Mouse (Mus musculus) gastrocnemius, adult 8-10 months (tissue): ENCODE measurements around the gene Rccd1. TPM values are rescaled to one million over a fixed set of nuclear protein-coding genes. Genes with fewer than 3 reads are reported as not detected.

ENCODE experiments used
- DNase-seq, 2 experiments: peaks; one replicate each; pipeline ENCODE4 v3.0.0; 2022; ENCODE audit warnings: low spot score in 2 of 2
- total RNA-seq, 4 experiments: library from RNA; stranded (reverse); gene quantifications; 2 replicates each; pipeline ENCODE4 v1.2.4; 2022

The Rccd1 gene
- total RNA-seq, 4 experiments from 2014 or later = 5.6 to 7.7 (median 6.5) TPM

- no peak for DNase-seq
Observed at GRCm38 (mm10) chr7:80301522-80301921, 22.7 kb downstream of the Rccd1 start.

- DNase-seq = no peak
Observed at GRCm38 (mm10) chr7:80299568-80299967, 24.7 kb downstream of the Rccd1 start.

GRCm38 (mm10) chr7:80298754-80299153 lies 25.5 kb downstream of the Rccd1 start:
- DNase-seq = no peak

GRCm38 (mm10) chr7:80297041-80297440 lies 27.2 kb downstream of the Rccd1 start:
- no peak for DNase-seq

GRCm38 (mm10) chr7:80296462-80296861 lies 27.8 kb downstream of the Rccd1 start:
- no peak for DNase-seq

- DNase-seq = no peak
Observed at GRCm38 (mm10) chr7:80294764-80295648, 29.2 kb downstream of the Rccd1 start.

- peak; percentile 96 to 97 for DNase-seq
Observed at GRCm38 (mm10) chr7:80294062-80294763, 30.0 kb downstream of the Rccd1 start, which contains the start of gene Prc1. TSS of gene Prc1 (plus strand) at chr7:80294450.

GRCm38 (mm10) chr7:80287736-80288135 lies 36.5 kb downstream of the Rccd1 start:
- no peak for DNase-seq

- DNase-seq = no peak
Observed at GRCm38 (mm10) chr7:80285725-80286124, 38.5 kb downstream of the Rccd1 start.

- no peak for DNase-seq
Observed at GRCm38 (mm10) chr7:80284391-80284790, 39.9 kb downstream of the Rccd1 start.

GRCm38 (mm10) chr7:80283226-80283918 lies 40.9 kb downstream of the Rccd1 start:
- DNase-seq = no peak

- no peak for DNase-seq
Observed at GRCm38 (mm10) chr7:80281646-80282045, 42.6 kb downstream of the Rccd1 start.

GRCm38 (mm10) chr7:80280998-80281397 lies 43.3 kb downstream of the Rccd1 start:
- no peak for DNase-seq

GRCm38 (mm10) chr7:80280032-80280431 lies 44.2 kb downstream of the Rccd1 start:
- no peak for DNase-seq

GRCm38 (mm10) chr7:80276374-80276773 lies 47.9 kb downstream of the Rccd1 start:
- DNase-seq = no peak

GRCm38 (mm10) chr7:80273456-80273855 lies 50.8 kb downstream of the Rccd1 start:
- no peak for DNase-seq

- no peak for DNase-seq
Observed at GRCm38 (mm10) chr7:80269751-80270255, 54.5 kb downstream of the Rccd1 start.

- DNase-seq = peak; percentile 90 to 91
Observed at GRCm38 (mm10) chr7:80268897-80269750, 55.1 kb downstream of the Rccd1 start, which contains the start of gene Vps33b. TSS of gene Vps33b (plus strand) at chr7:80269649.

GRCm38 (mm10) chr7:80267764-80268163 lies 56.5 kb downstream of the Rccd1 start:
- no peak for DNase-seq

- DNase-seq = no peak
Observed at GRCm38 (mm10) chr7:80264606-80265005, 59.6 kb downstream of the Rccd1 start.
